Mouse (Mus musculus) liver, embryonic 15.5 days (tissue): Measurements from ENCODE around the gene Stap2. TPM values are rescaled to one million over a fixed set of nuclear protein-coding genes. Genes with fewer than 3 reads are reported as not detected.
A peak's percentile ranks its signal among the peaks of the same experiment; 100 is the strongest.

Experiments
- ATAC-seq: fragments of 200-750 bp; cut with Nextera tagmentation; 2 replicates; pipeline ENCODE4 v1.8.0; 2017; ENCODE audit warnings: moderate number of reproducible peaks, mild to moderate bottlenecking, moderate library complexity; ENCODE audit not compliant: insufficient read depth
- H3K27ac ChIP-seq: fragments of 300-500 bp; sonication (generic); replicated peaks from 2 replicates; pipeline ENCODE4 v1.5.1; 2015; ENCODE audit warnings: mild to moderate bottlenecking, inconsistent platforms
- H3K27me3 ChIP-seq: fragments of 300-500 bp; sonication (generic); 2 replicates; pipeline ENCODE4 v1.6.1; 2015; ENCODE audit warnings: mild to moderate bottlenecking, inconsistent platforms
- H3K36me3 ChIP-seq: fragments of 300-500 bp; sonication (generic); replicated peaks from 2 replicates; pipeline ENCODE4 v1.6.1; 2015; ENCODE audit warnings: moderate library complexity, mild to moderate bottlenecking, inconsistent platforms
- H3K4me1 ChIP-seq: fragments of 300-500 bp; sonication (generic); replicated peaks from 2 replicates; pipeline ENCODE4 v1.6.1; 2015; ENCODE audit warnings: inconsistent platforms
- H3K4me2 ChIP-seq: fragments of 300-500 bp; sonication (generic); 2 replicates; pipeline ENCODE4 v1.6.1; 2015; ENCODE audit warnings: moderate library complexity, mild to moderate bottlenecking, inconsistent platforms
- H3K4me3 ChIP-seq: fragments of 300-500 bp; sonication (generic); replicated peaks from 2 replicates; pipeline ENCODE4 v1.5.1; 2015; ENCODE audit warnings: mild to moderate bottlenecking, inconsistent platforms
- H3K9ac ChIP-seq: fragments of 300-500 bp; sonication (generic); 2 replicates; pipeline ENCODE4 v1.6.1; 2015; ENCODE audit warnings: moderate library complexity, mild to moderate bottlenecking, inconsistent platforms
- H3K9me3 ChIP-seq: fragments of 300-500 bp; sonication (generic); replicated peaks from 2 replicates; pipeline ENCODE4 v1.6.1; 2016; ENCODE audit warnings: inconsistent platforms
- WGBS: fragments of 180-500 bp; shearing (Covaris S2); methylation state at CpG from one replicate; pipeline ENCODE4 v1.1.7; 2015; ENCODE audit warnings: mixed read lengths; ENCODE audit not compliant: insufficient replicate concordance; 5-methylcytosine and 5-hydroxymethylcytosine counted together
- polyA plus RNA-seq: library from polyadenylated mRNA; unstranded; fragments of >200 nt; fragmentation: Nextera tagmentation; extraction: Ambion mirVana; gene quantifications from 2 replicates; pipeline ENCODE4 v1.2.1, GENCODE M21; 2015

The Stap2 gene
- polyA plus RNA-seq, 1 experiment from 2014 or later: 3.3 TPM

GRCm38 (mm10) chr17:56034726-56035100 is 29.3 kb upstream of the Stap2 start:
- no peak for ATAC-seq
- H3K4me2 ChIP-seq: peak overlapping the region; percentile 71
- H3K9me3 ChIP-seq: no peaks in the 10 kb centered on the region
- no peaks in the 10 kb centered on the region for H3K27me3 ChIP-seq
- peak overlapping the region; percentile 68; the same call in 1 of the 2 replicates for H3K27ac ChIP-seq
- peak overlapping the region; percentile 97; the same call in 1 of the 2 replicates for H3K9ac ChIP-seq
- peaks cover 32% of the 10 kb centered on the region for H3K36me3 ChIP-seq
- 83% methylated on average over 6 of the region's 6 CpGs for WGBS
- H3K4me1 ChIP-seq: peaks cover 73% of the 10 kb centered on the region
- peak overlapping the region; percentile 91 for H3K4me3 ChIP-seq

GRCm38 (mm10) chr17:56034040-56034725 is 28.8 kb upstream of the Stap2 start:
- peak overlapping the region; percentile 91 for H3K4me3 ChIP-seq
- peaks cover 37% of the 10 kb centered on the region for H3K36me3 ChIP-seq
- 0 out of 2 replicates have a peak overlapping the region, but pooled peaks have one; percentile 97 for H3K9ac ChIP-seq
- H3K4me2 ChIP-seq: peak overlapping the region; percentile 71
- H3K27ac ChIP-seq: 0 out of 2 replicates have a peak overlapping the region, but pooled peaks have one; percentile 68
- H3K9me3 ChIP-seq: no peaks in the 10 kb centered on the region
- 64% methylated on average over 7 of the region's 7 CpGs for WGBS
- H3K4me1 ChIP-seq: peaks cover 74% of the 10 kb centered on the region
- H3K27me3 ChIP-seq: no peaks in the 10 kb centered on the region
- ATAC-seq: no peak

- Histone ChIP-seq H3K36me3 (peaks cover 47% of the 10 kb centered on the region), H3K27me3 (no peaks in the 10 kb centered on the region), H3K9me3 (no peaks in the 10 kb centered on the region), H3K4me2 (peak overlapping the region; percentile 18), H3K27ac (peak overlapping the region; percentile 38), H3K4me3 (no peak overlapping the region), H3K4me1 (peaks cover 78% of the 10 kb centered on the region), H3K9ac (no peak overlapping the region)
- ATAC-seq: no peak
- 55% methylated on average over 7 of the region's 7 CpGs for WGBS
Measured at GRCm38 (mm10) chr17:56032831-56033230, 27.4 kb upstream of the Stap2 start.

GRCm38 (mm10) chr17:56032127-56032733 is 26.8 kb upstream of the Stap2 start:
- peak overlapping the region; percentile 18; the same call in 1 of the 2 replicates for H3K4me2 ChIP-seq
- ATAC-seq: no peak
- peak overlapping the region; percentile 11; the same call in 1 of the 2 replicates for H3K9ac ChIP-seq
- H3K9me3 ChIP-seq: no peaks in the 10 kb centered on the region
- peaks cover 78% of the 10 kb centered on the region for H3K4me1 ChIP-seq
- peaks cover 47% of the 10 kb centered on the region for H3K36me3 ChIP-seq
- WGBS: 62% methylated on average over 6 of the region's 6 CpGs
- peak overlapping the region; percentile 38 for H3K27ac ChIP-seq
- H3K27me3 ChIP-seq: no peaks in the 10 kb centered on the region
- no peak overlapping the region for H3K4me3 ChIP-seq

- Histone ChIP-seq H3K36me3 (peaks cover 50% of the 10 kb centered on the region), H3K27ac (no peak overlapping the region), H3K9ac (no peak overlapping the region), H3K27me3 (no peaks in the 10 kb centered on the region), H3K4me1 (peaks cover 74% of the 10 kb centered on the region), H3K9me3 (no peaks in the 10 kb centered on the region), H3K4me2 (no peak overlapping the region), H3K4me3 (no peak overlapping the region)
- no peak for ATAC-seq
- WGBS: 80% methylated on average over 7 of the region's 7 CpGs
Measured at GRCm38 (mm10) chr17:56031431-56031830, 26.0 kb upstream of the Stap2 start.

GRCm38 (mm10) chr17:56030919-56031318 is 25.5 kb upstream of the Stap2 start:
- H3K9me3 ChIP-seq: no peaks in the 10 kb centered on the region
- ATAC-seq: peak; percentile 32; the same call in 1 of the 2 replicates
- no peaks in the 10 kb centered on the region for H3K27me3 ChIP-seq
- no peak overlapping the region for H3K9ac ChIP-seq
- no peak overlapping the region; the same call in 1 of the 2 replicates for H3K27ac ChIP-seq
- no peak overlapping the region for H3K4me2 ChIP-seq
- peaks cover 50% of the 10 kb centered on the region for H3K36me3 ChIP-seq
- 24% methylated on average over 5 of the region's 5 CpGs for WGBS
- peaks cover 79% of the 10 kb centered on the region for H3K4me1 ChIP-seq
- H3K4me3 ChIP-seq: no peak overlapping the region

- 77% methylated on average over 9 of the region's 9 CpGs for WGBS
- Histone ChIP-seq H3K4me1 (peaks cover 77% of the 10 kb centered on the region), H3K4me3 (no peak overlapping the region), H3K27me3 (no peaks in the 10 kb centered on the region), H3K36me3 (peaks cover 50% of the 10 kb centered on the region), H3K27ac (peak overlapping the region; percentile 33; the same call in 1 of the 2 replicates), H3K9me3 (no peaks in the 10 kb centered on the region), H3K9ac (no peak overlapping the region), H3K4me2 (no peak overlapping the region)
- ATAC-seq: no peak
Measured at GRCm38 (mm10) chr17:56030238-56030870, 25.0 kb upstream of the Stap2 start.

- Histone ChIP-seq H3K4me2 (no peak overlapping the region), H3K36me3 (peaks cover 40% of the 10 kb centered on the region), H3K9me3 (no peaks in the 10 kb centered on the region), H3K4me3 (no peak overlapping the region), H3K9ac (no peak overlapping the region), H3K27me3 (no peaks in the 10 kb centered on the region), H3K27ac (no peak overlapping the region), H3K4me1 (peaks cover 74% of the 10 kb centered on the region)
- ATAC-seq: no peak
- WGBS: 78% methylated on average over 5 of the region's 5 CpGs
Measured at GRCm38 (mm10) chr17:56027801-56028441, 22.5 kb upstream of the Stap2 start.

GRCm38 (mm10) chr17:56026881-56027280 is 21.5 kb upstream of the Stap2 start:
- ATAC-seq: no peak
- Histone ChIP-seq H3K4me1 (peaks cover 74% of the 10 kb centered on the region), H3K27ac (no peak overlapping the region), H3K4me2 (no peak overlapping the region), H3K36me3 (peaks cover 36% of the 10 kb centered on the region), H3K9ac (no peak overlapping the region), H3K27me3 (no peaks in the 10 kb centered on the region), H3K9me3 (no peaks in the 10 kb centered on the region), H3K4me3 (no peak overlapping the region)
- 57% methylated on average over 1 of the region's 1 CpGs for WGBS

GRCm38 (mm10) chr17:56026303-56026702 is 20.9 kb upstream of the Stap2 start:
- WGBS: 69% methylated on average over 1 of the region's 1 CpGs

GRCm38 (mm10) chr17:56024931-56025330 is 19.5 kb upstream of the Stap2 start:
- ATAC-seq: no peak
- H3K4me2 ChIP-seq: no peak overlapping the region
- H3K4me1 ChIP-seq: peaks cover 65% of the 10 kb centered on the region
- no peaks in the 10 kb centered on the region for H3K9me3 ChIP-seq
- H3K9ac ChIP-seq: no peak overlapping the region
- H3K27me3 ChIP-seq: no peaks in the 10 kb centered on the region
- H3K27ac ChIP-seq: no peak overlapping the region
- 66% methylated on average over 5 of the region's 5 CpGs for WGBS
- H3K36me3 ChIP-seq: peaks cover 42% of the 10 kb centered on the region
- H3K4me3 ChIP-seq: no peak overlapping the region

More at GRCm38 (mm10) chr17:56026303-56026702, 20.9 kb upstream of the Stap2 start:
- H3K27ac ChIP-seq: no peak overlapping the region
- ATAC-seq: no peak
- H3K4me3 ChIP-seq: no peak overlapping the region
- H3K27me3 ChIP-seq: no peaks in the 10 kb centered on the region
- no peak overlapping the region for H3K4me2 ChIP-seq
- H3K4me1 ChIP-seq: peaks cover 74% of the 10 kb centered on the region
- no peak overlapping the region for H3K9ac ChIP-seq
- H3K9me3 ChIP-seq: no peaks in the 10 kb centered on the region
- peaks cover 37% of the 10 kb centered on the region for H3K36me3 ChIP-seq
